Mouse (Mus musculus) thymus, postnatal 0 days (tissue): Measurements from ENCODE around the gene Hist1h2bg. TPM values are rescaled to one million over a fixed set of nuclear protein-coding genes. Genes with fewer than 3 reads are reported as not detected.
A peak's percentile ranks its signal among the peaks of the same experiment; 100 is the strongest.
"Not testable (repeated sequence)": the region's sequence is repeated elsewhere in the genome, so short reads cannot be mapped to it uniquely, and the experiment has no call there.

Source experiments
- DNase-seq: peaks from one replicate; pipeline ENCODE4 v3.0.0-alpha.2; 2015; ENCODE audit warnings: low spot score
- polyA plus RNA-seq: library from polyadenylated mRNA; unstranded; fragments of >200 nt; fragmentation: Nextera tagmentation; extraction: Ambion mirVana; gene quantifications from 2 replicates; pipeline ENCODE4 v1.2.1, GENCODE M21; 2015

Hist1h2bg gene
- polyA plus RNA-seq, 1 experiment from 2014 or later = 46.0 TPM

DNA sequence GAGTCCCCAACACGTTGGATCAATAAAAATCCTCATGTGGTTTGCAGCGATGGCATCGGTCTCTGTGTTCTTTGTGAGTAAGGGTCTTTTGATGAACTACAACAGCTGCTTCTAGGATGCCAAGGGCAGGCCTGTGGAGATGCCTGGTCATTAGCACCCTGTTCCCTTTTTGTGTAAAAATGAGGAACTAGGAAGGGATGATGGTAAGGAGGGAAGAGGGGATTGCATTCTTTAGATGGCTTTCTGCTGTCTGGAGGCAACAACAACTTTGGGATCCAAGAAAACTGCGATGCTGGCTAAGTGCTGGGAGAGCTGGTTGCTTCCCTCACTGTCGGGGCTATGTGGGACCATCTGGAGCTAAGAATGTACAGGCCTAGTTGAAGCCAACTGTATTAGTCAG lies 32.9 kb upstream of the Hist1h2bg start:
- no peak for DNase-seq

DNA sequence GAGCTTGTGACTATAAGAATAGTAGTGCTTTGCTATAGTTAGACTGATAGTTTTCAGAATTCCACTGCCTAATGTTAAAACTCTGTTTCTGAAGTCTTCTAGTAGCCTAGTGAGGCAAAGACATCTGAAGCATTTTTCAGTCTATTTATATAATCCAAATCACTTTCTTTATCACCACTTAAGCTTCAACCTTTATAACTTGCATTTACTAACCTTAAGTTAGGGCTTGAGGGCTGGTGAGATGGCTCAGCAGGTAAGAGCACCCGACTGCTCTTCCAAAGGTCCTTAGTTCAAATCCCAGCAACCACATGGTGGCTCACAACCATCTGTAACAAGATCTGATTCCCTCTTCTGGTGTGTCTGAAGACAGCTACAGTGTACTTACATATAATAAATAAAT lies 31.4 kb upstream of the Hist1h2bg start:
- DNase-seq = not testable (repeated sequence)

DNA sequence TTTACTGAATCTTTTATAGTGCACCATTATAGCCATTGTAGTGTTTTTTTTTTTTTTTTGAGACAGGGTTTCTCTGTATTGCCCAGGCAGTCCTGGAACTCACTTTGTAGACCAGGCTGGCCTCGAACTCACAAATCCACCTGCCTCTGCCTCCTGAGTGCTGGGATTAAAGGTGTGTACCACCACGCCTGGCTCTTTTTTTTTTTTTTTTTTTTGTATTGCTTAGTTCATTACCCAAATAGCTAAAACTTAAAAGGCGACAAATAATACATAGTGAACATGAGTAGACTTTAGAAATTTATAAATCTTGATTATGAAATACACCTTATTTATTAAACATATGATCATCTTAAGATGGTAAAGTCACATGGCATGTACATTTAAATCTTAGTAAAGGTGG lies 29.7 kb upstream of the Hist1h2bg start:
- no peak for DNase-seq

DNA sequence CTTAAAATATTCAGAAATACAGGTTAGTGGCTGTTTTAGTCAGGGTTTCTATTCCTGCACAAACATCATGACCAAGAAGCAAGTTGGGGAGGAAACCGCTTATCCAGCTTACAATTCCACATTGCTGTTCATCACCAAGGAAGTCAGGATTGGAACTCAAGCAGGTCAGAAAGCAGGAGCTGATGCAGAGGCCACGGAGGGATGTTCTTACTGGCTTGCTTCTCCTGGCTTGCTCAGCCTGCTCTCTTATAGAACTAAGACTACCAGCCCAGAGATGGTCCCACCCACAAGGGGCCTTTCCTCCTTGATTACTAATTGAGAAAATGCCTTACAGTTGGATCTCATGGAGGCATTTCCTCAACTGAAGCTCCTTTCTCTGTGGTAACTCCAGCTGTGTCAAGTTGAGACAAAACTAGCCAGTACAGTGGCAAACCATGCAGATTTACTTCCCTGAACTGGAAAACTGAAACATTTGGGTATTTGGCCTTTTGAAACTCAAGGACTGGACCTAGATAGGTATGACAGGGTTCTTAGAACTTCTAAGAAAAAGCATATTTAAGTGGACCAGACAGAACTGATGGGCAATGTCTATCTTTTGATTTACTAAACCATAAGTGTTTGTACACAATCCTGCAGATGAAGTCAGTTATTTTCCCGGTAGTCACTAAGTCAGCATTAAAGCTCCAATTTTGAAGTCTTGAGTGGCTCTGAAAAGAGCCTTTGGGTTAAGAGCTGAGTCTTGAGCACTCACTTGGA lies 28.8 kb upstream of the Hist1h2bg start:
- peak; percentile 40 for DNase-seq

DNA sequence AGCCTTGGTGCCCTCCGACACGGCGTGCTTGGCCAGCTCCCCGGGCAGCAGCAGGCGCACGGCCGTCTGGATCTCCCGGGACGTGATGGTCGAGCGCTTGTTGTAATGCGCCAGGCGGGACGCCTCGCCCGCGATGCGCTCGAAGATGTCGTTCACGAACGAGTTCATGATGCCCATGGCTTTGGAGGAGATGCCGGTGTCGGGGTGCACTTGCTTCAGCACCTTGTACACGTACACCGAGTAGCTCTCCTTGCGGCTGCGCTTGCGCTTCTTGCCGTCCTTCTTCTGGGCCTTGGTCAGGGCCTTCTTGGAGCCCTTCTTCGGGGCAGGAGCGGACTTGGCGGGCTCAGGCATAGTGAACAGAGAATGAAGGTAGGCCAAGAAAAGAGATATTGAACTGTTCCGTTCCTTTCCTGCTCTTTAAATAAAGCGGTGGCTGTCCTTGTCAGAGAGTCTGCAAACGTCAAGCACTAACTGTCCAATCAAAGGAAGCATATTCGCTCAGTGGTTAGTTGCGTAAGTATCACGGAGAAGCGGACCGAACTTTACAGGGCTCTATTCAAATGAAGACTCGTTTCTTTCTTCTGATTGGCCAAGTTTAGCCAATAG lies 28.1 kb upstream of the Hist1h2bg start, which contains the start of gene Hist1h2bh:
TSS of gene Hist1h2bh (minus strand) at position 394 of the 609 bp plus-strand sequence.
- peak; percentile 95 for DNase-seq

DNA sequence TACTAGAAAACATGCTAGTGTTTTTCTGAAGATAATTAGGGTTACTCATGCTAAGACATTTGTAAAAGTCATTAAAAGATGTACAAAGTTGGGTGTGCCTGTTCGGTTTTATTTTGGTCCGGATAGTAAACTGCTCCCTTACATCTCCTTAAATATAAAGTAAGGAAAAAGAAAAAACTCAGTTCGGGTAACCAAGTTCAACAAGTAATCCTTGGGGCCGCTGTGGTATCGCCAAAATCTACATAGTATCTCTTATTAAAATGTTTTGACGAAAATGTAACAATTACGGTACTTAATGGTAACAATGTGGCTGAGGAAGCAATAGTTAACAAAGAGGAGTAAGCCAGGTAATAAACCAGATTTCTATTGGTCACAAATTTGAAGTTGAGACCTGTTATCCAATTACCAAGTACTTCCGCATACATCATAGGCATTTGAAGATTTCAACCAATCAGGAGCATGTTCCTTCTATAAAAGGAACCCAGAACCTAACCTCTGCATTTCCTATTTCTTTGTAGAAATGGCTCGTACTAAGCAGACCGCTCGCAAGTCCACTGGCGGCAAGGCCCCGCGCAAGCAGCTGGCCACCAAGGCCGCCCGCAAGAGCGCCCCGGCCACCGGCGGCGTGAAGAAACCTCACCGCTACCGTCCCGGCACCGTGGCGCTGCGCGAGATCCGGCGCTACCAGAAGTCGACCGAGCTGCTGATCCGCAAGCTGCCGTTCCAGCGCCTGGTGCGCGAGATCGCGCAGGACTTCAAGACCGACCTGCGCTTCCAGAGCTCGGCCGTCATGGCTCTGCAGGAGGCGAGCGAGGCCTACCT lies 27.0 kb upstream of the Hist1h2bg start, which contains the start of gene Hist1h3f:
TSS of gene Hist1h3f (plus strand) at position 88 of the 822 bp plus-strand sequence.
- peak; percentile 95 for DNase-seq

DNA sequence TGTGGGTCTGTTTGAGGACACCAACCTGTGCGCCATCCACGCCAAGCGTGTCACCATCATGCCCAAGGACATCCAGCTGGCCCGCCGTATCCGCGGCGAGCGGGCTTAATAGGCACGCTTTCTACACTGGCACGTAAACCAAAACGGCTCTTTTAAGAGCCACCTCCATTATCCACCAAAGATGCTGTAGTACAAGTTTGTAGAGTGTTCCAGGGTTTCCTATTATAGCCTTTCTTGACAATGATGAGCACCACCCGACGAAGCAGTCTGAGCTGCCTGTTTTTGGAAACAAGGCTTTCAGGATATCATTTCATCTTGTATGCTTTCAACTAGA lies 26.4 kb upstream of the Hist1h2bg start:
- not testable (repeated sequence) for DNase-seq

DNA sequence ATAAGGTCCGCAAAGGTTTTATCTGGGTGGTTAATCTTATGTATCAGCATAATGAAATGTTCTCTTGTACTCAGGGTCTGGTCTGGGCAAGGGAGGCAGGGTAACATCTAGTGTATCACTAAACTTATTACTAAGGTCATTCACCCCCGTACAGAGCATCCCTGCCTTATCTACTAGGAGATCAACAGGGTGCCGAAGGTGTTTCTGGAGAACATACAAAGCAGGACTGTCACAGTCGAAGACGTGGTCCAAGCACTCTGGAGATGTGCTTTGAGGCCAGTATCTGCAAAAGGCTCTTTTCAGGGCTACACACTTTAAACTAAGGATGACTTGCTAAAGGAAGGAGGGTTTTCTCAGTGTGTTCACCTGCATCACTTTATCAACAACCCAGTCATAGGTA lies 24.5 kb upstream of the Hist1h2bg start:
- no peak for DNase-seq

DNA sequence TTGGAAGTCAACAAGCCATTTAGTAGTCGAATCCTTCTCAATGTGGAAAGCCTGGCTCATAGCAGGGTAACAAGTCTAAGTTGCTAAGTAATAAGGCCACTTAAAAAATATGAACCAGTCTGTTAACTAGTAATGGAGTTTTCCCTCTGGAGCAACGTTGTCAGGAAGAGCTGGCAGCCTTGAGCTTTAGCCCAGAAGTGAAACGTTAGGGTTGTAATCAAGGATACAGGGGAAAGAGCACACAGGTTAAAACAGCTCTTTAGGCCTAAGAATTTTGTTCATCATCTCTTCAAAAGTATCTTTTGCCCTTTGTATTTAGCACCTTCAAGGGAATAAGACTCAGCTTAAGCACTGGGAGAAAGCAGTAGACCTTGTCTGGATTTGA lies 20.4 kb upstream of the Hist1h2bg start:
- peak; percentile 33 for DNase-seq

DNA sequence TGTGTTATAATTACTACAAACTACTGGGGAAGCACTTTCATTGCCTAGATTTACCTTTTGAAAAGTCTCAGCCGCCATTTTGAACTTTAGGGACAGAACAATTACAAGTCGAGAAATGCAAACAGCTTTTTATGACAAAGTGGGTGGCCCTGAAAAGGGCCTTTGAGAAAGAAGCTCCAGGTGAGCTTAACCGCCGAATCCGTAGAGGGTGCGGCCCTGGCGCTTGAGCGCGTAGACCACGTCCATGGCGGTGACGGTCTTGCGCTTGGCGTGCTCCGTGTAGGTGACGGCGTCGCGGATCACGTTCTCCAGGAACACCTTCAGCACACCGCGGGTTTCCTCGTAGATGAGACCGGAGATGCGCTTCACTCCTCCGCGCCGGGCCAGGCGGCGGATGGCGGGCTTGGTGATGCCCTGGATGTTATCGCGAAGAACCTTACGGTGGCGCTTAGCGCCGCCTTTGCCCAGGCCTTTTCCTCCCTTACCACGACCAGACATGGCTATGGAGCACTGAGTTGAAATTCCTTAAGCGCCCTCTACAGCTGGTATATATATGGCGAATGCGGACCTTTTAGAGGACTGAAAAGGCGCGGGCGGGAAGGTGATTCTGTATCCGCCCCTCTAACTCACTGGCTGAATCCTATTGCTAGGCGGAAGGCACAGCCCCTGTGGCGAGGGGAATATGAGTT lies 19.9 kb upstream of the Hist1h2bg start, which contains the start of gene Hist1h4f:
TSS of gene Hist1h4f (minus strand) at position 503 of the 689 bp plus-strand sequence.
- peak; percentile 93 for DNase-seq

DNA sequence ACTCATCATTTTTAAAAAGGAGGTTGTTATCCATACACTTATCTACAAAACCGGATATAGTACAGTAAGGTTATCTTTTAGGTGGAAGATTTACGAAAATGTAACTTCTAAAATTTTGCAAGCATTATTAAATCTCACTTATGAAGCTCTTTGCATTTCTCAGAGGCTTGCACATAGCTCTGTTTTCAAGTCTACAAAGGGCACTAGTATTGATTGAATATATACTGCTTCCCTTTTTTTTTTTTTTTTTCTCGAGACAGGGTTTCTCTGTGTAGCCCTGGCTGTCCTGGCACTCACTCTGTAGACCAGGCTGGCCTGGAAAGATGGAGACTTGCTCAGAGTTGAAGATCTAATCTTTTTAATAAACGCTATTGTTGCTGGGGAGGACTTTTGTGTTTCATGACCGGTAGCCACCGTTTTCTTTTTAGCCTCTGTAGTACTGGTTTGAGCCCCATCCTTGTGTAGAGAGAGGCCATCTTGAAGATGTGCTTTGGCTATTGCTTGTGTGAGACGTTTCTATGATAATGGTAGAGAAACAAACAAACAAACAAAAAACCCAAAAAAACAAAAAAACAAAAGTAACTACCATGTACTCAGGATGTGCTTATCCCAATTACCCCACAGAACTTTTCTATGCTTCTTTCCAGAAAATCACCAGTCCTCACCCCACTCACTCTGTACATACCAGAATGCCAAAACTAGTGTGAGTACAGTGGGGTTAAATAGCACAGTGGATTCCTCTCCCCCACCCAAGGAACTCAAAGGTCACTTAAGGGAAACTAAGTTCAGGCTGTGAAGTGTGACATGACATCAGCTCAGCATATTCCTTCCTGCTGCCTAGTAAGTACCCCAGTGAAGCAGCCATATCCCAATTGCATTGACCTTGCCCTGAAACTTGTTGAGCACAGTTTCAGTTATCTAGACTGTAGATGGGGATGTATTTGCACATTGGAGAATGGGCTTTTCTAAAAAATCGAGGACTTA lies 19.0 kb upstream of the Hist1h2bg start:
- no peak for DNase-seq

DNA sequence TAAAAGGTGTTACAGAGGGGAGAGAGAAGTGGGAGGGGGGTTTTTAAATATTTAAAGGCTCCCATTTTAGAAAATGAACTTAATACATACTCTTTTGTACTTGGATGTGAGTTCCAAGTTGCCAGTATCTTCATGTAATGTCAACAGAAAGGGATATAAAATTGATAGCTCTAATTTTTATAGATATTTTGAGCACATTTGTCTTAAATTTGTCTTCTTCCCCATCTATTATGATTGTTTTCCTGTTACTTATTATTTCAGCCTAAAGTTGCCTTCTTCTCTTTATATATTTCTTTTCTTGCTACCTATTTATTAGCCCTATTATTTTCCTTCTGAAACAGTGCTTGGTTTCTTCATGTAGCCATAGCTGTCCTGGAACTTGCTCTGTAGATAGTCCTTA lies 18.2 kb upstream of the Hist1h2bg start, which contains the start of gene Hist1h1d:
TSS of gene Hist1h1d (plus strand) at position 301 of the 400 bp plus-strand sequence.
- no peak for DNase-seq

DNA sequence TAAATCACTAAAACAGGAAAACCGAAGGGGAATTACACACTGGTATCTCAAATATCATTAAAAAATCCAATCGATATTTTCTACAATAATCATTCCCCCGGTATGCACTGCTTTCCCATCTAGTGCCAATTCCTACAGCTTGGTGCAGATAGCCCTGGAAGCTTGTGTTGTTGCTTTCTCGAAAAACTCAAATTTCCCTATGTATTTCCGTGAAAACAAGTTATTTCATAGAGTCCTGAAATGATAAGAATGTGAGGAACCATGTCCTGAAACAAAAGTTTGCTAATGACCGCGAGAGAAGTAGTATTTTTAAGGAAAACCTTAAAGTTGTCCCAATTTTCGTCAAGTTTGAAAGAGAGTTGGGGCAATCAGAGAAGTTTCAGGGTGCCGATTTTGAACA lies 16.8 kb upstream of the Hist1h2bg start:
- no peak for DNase-seq

DNA sequence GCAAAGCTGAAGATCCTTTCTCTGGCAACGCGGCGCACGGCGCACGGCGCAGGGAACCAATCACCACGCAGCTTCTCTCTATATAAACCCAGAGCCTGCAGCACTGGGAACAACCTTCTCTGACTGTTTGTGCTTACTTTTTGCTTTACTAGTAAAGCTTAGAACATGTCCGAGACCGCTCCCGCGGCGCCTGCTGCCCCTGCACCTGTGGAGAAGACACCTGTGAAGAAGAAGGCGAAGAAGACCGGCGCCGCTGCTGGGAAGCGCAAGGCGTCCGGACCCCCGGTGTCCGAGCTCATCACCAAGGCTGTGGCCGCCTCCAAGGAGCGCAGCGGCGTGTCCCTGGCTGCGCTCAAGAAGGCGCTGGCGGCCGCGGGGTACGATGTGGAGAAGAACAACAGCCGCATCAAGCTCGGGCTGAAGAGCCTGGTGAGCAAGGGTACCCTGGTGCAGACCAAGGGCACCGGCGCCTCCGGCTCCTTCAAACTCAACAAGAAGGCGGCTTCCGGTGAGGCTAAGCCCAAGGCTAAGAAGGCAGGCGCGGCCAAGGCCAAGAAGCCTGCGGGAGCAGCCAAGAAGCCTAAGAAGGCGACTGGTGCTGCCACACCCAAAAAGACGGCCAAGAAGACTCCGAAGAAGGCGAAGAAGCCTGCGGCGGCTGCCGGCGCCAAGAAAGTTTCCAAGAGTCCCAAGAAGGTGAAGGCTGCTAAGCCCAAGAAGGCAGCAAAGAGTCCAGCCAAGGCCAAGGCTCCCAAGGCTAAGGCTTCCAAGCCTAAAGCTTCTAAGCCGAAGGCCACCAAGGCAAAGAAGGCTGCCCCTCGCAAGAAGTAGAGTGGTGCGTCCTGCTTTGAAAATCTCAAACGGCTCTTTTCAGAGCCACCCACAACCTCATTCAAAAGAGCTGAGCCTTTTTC lies 16.0 kb upstream of the Hist1h2bg start:
- DNase-seq = peak; percentile 93

DNA sequence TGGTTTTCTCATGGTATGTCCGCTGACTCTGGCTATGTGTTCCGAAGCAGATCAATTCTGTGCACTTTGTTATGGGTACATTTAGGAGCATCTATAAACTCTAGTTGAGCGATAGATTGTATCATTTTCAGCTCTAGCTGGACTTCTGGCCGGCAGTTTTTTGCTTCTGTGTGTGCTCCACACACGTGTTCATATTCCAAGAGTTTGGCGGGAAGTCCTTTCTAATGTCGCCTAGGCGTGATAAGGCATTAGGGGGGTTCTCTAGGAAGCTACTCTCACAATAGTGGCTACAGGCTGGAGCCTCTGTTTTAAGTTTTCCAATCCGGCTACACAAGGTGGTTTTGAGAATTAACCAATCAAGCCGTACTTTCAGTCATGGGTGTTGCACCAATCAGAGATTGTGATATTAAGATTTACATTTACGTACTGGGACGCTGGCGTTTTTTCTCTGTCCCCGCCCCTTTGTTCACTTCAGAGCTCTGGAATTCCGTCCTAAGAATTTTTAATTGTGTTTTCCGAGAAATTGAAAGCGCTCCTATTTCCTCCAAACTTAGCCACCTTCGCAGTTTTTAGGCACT lies 15.3 kb upstream of the Hist1h2bg start:
- peak; percentile 88 for DNase-seq

DNA sequence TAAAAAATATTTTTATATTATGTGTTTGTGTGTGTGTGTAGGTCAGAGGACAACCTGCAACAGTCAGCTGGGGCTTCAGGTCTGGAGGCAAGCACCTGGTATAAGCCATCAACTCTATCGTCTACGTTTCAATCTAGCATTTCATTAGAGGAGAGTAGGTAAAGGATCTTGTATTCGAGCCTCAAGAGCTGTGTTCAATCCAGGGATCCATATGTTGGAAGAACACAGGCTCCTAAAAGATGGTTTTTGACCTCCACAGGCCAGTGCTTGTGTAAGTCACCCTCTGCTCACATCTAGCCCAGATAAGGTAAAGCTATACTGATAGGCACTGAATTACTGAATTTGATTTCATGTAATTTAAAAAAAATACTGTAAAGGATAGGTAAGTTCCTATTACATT lies 14.3 kb upstream of the Hist1h2bg start:
- DNase-seq = no peak

DNA sequence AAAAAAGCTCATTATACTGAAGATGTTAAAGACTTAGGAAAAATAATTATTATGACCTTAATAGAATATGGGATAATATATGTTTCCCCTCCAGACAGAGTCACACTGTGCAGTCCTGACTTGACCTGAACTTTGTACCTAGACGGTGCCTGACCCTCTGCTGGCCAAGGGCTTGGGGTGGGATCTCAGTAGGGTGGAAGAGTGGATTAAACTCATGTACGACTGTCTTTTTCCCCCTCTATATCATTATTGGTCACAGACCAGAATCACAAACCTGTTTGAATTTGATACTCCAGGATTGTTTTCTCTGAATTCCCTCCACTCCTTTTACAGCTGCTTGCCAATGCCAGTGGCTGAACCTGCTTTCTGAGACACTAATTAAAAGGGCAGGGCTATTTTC lies 10.5 kb upstream of the Hist1h2bg start:
- DNase-seq = not testable (repeated sequence)

DNA sequence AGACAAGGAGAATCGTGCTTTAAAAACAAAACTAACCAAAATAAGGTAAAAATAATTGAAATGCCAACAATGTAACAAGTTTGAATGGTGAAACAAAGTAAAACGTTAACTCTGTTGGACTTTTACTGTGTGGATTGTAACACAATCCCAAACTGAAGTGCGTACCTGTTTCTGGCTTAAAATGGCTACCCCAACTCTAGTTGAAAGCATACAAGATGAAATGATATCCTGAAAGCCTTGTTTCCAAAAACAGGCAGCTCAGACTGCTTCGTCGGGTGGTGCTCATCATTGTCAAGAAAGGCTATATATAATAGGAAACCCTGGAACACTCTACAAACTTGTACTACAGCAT lies 9.7 kb upstream of the Hist1h2bg start:
- not testable (repeated sequence) for DNase-seq
